Mouse (Mus musculus): Measurements from ENCODE around the gene Mgrn1. TPM values are rescaled to one million over a fixed set of nuclear protein-coding genes. Genes with fewer than 3 reads are reported as not detected.

Gene Mgrn1
- polyA plus RNA-seq, 1 experiment from 2014 or later, result 36.7 TPM

- DNase-seq, result no peak
- H3K36me3 ChIP-seq (replicated peaks; ENCODE audit: insufficient read depth, low read length), result 0 out of 2 replicates have a peak, but pooled peaks cover 4% of the 10 kb centered on the region
- H3K4me3 ChIP-seq (ENCODE audit: low read depth, low read length), result no peak overlapping the region
- no peak overlapping the region for H3K4me2 ChIP-seq (ENCODE audit: low read depth, low read length)
- no peaks in the 10 kb centered on the region for H3K9me3 ChIP-seq (ENCODE audit: low read length)
- no peaks in the 10 kb centered on the region for H3K27me3 ChIP-seq (ENCODE audit: insufficient read depth, low read length)
- no peak overlapping the region for H3K27ac ChIP-seq (ENCODE audit: low read depth)
- no peak for ATAC-seq
- TF ChIP-seq CTCF (IDR thresholded peaks at IDR 0.05; ENCODE audit: low read depth), result no peak
- TF ChIP-seq EP300 (IDR thresholded peaks at IDR 0.05; ENCODE audit: low read depth), result no peak
- 68% methylated on average over 6 of the region's 6 CpGs for WGBS (ENCODE audit: insufficient replicate concordance)
- peaks cover 29% of the 10 kb centered on the region for H3K4me1 ChIP-seq (ENCODE audit: insufficient read depth)
- H3K9ac ChIP-seq (replicated peaks), result no peak overlapping the region
These were observed 17.5 kb downstream of the Mgrn1 start for GRCm38 (mm10) chr16:4903491-4904102.

GRCm38 (mm10) chr16:4904878-4905277, 18.8 kb downstream of the Mgrn1 start:
- ATAC-seq (no peak), DNase-seq (no peak)
- H3K4me3 ChIP-seq (ENCODE audit: low read depth, low read length), result no peak overlapping the region
- no peaks in the 10 kb centered on the region for H3K27me3 ChIP-seq (ENCODE audit: insufficient read depth, low read length)
- no peaks in the 10 kb centered on the region for H3K9me3 ChIP-seq (ENCODE audit: low read length)
- H3K27ac ChIP-seq (ENCODE audit: low read depth), result no peak overlapping the region
- no peak overlapping the region for H3K9ac ChIP-seq (replicated peaks)
- WGBS (ENCODE audit: insufficient replicate concordance), result 59% methylated on average over 3 of the region's 3 CpGs
- peaks cover 29% of the 10 kb centered on the region for H3K4me1 ChIP-seq (ENCODE audit: insufficient read depth)
- no peak overlapping the region for H3K4me2 ChIP-seq (ENCODE audit: low read depth, low read length)
- TF ChIP-seq CTCF (IDR thresholded peaks at IDR 0.05; ENCODE audit: low read depth) (no peak), EP300 (IDR thresholded peaks at IDR 0.05; ENCODE audit: low read depth) (no peak)
- peaks cover 12% of the 10 kb centered on the region; the same call in 1 of the 2 replicates for H3K36me3 ChIP-seq (replicated peaks; ENCODE audit: insufficient read depth, low read length)

DNA sequence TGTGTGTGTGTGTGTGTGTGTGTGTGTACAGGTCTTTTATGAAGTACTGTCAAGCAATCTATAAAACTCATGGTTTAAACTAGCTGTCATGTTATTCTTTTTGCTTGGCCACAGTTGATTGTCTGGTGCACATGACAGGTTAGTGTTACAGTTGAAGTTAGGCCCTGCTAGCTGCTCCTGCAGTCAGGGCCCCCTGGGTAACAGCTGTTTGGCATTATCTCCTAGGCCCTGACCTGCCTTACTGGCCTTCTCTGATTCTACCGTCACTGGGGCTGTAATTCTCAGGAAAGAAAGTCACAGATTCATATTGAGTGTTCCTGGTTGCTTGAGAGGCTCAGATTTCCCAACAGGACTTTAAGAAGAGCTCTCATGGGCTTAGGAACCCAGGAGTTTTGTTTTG, 19.5 kb downstream of the Mgrn1 start:
- no peak for TF ChIP-seq CTCF (IDR thresholded peaks at IDR 0.05; ENCODE audit: low read depth)
- TF ChIP-seq EP300 (IDR thresholded peaks at IDR 0.05; ENCODE audit: low read depth), result no peak
- no peak overlapping the region for H3K4me2 ChIP-seq (ENCODE audit: low read depth, low read length)
- no peaks in the 10 kb centered on the region for H3K27me3 ChIP-seq (ENCODE audit: insufficient read depth, low read length)
- peaks cover 17% of the 10 kb centered on the region for H3K36me3 ChIP-seq (replicated peaks; ENCODE audit: insufficient read depth, low read length)
- DNase-seq, result no peak
- peaks cover 29% of the 10 kb centered on the region for H3K4me1 ChIP-seq (ENCODE audit: insufficient read depth)
- H3K9me3 ChIP-seq (ENCODE audit: low read length), result no peaks in the 10 kb centered on the region
- H3K4me3 ChIP-seq (ENCODE audit: low read depth, low read length), result no peak overlapping the region
- H3K27ac ChIP-seq (ENCODE audit: low read depth), result no peak overlapping the region
- H3K9ac ChIP-seq (replicated peaks), result no peak overlapping the region
- WGBS (ENCODE audit: insufficient replicate concordance), result 36% methylated on average over 1 of the region's 1 CpGs
- ATAC-seq, result no peak

- DNase-seq (no peak), ATAC-seq (no peak)
- Histone ChIP-seq H3K4me2 (ENCODE audit: low read depth, low read length) (no peak overlapping the region), H3K36me3 (replicated peaks; ENCODE audit: insufficient read depth, low read length) (peaks cover 26% of the 10 kb centered on the region), H3K9ac (replicated peaks) (no peak overlapping the region), H3K27me3 (ENCODE audit: insufficient read depth, low read length) (no peaks in the 10 kb centered on the region), H3K27ac (ENCODE audit: low read depth) (no peak overlapping the region), H3K4me1 (ENCODE audit: insufficient read depth) (peaks cover 29% of the 10 kb centered on the region), H3K4me3 (ENCODE audit: low read depth, low read length) (no peak overlapping the region), H3K9me3 (ENCODE audit: low read length) (no peaks in the 10 kb centered on the region)
- TF ChIP-seq CTCF (IDR thresholded peaks at IDR 0.05; ENCODE audit: low read depth), result no peak
These were observed 20.5 kb downstream of the Mgrn1 start for GRCm38 (mm10) chr16:4906559-4906958.

GRCm38 (mm10) chr16:4907386-4907785, 21.3 kb downstream of the Mgrn1 start:
- Histone ChIP-seq H3K4me3 (ENCODE audit: low read depth, low read length) (no peak overlapping the region), H3K4me1 (ENCODE audit: insufficient read depth) (peaks cover 29% of the 10 kb centered on the region), H3K9ac (replicated peaks) (no peak overlapping the region), H3K27ac (ENCODE audit: low read depth) (peak overlapping the region; percentile 57), H3K27me3 (ENCODE audit: insufficient read depth, low read length) (no peaks in the 10 kb centered on the region), H3K36me3 (replicated peaks; ENCODE audit: insufficient read depth, low read length) (peaks cover 31% of the 10 kb centered on the region), H3K4me2 (ENCODE audit: low read depth, low read length) (no peak overlapping the region), H3K9me3 (ENCODE audit: low read length) (no peaks in the 10 kb centered on the region)
- no peak for TF ChIP-seq CTCF (IDR thresholded peaks at IDR 0.05; ENCODE audit: low read depth)
- ATAC-seq (peak; percentile 31), DNase-seq (no peak)
- 69% methylated on average over 2 of the region's 2 CpGs for WGBS (ENCODE audit: insufficient replicate concordance)

DNA sequence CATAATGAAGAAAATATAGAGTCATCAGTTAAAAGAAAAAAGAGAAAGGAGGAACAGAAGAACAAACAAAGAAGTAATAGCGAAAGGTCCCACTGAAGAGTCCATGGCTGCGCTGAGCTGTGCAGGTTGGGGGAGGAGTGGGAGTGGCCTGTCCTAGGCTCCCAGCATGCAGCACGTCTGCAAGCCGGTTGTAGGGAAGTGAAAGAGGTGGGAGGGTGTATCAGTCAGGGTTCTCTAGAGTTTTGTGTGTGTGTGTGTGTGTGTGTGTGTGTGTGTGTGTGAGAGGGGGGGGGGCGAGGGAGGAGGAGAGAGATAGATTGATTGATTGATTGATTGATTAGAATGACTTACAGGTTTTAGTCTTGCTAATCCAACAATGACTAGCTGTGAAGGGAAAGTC, 21.9 kb downstream of the Mgrn1 start:
- 28% methylated on average over 4 of the region's 5 CpGs for WGBS (ENCODE audit: insufficient replicate concordance)
- Histone ChIP-seq H3K27me3 (ENCODE audit: insufficient read depth, low read length) (no peaks in the 10 kb centered on the region), H3K4me2 (ENCODE audit: low read depth, low read length) (no peak overlapping the region), H3K4me1 (ENCODE audit: insufficient read depth) (peaks cover 32% of the 10 kb centered on the region), H3K4me3 (ENCODE audit: low read depth, low read length) (no peak overlapping the region), H3K9ac (replicated peaks) (no peak overlapping the region), H3K36me3 (replicated peaks; ENCODE audit: insufficient read depth, low read length) (peaks cover 31% of the 10 kb centered on the region), H3K27ac (ENCODE audit: low read depth) (peak overlapping the region; percentile 57), H3K9me3 (ENCODE audit: low read length) (no peaks in the 10 kb centered on the region)
- TF ChIP-seq EP300 (IDR thresholded peaks at IDR 0.05; ENCODE audit: low read depth) (no peak), CTCF (IDR thresholded peaks at IDR 0.05; ENCODE audit: low read depth) (no peak)
- peak; percentile 71 for DNase-seq
- peak; percentile 79 for ATAC-seq

DNA sequence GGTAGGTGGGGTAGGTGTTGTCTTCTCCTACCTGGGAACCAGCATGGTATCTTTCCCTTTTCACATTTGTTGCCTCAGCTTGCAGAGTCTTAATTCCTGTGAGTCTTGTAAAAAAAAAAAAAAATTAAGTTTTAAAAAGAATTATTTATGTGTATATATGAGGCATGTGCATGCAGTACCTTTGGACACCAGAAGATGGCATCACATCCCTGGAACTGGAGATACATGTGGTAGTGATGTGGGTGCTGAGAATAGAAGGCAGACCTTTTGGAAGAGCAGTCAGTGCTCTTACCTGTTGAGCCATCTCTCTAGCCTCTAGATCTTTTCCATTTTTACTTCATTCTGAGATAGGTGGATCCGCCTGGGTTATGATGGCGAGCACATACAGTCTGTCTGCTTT, 23.7 kb downstream of the Mgrn1 start:
- H3K27ac ChIP-seq (ENCODE audit: low read depth), result no peak overlapping the region
- H3K4me1 ChIP-seq (ENCODE audit: insufficient read depth), result peaks cover 32% of the 10 kb centered on the region
- H3K9ac ChIP-seq (replicated peaks), result no peak overlapping the region
- H3K4me2 ChIP-seq (ENCODE audit: low read depth, low read length), result no peak overlapping the region
- no peak for DNase-seq
- no peaks in the 10 kb centered on the region for H3K27me3 ChIP-seq (ENCODE audit: insufficient read depth, low read length)
- 97% methylated on average over 2 of the region's 2 CpGs for WGBS (ENCODE audit: insufficient replicate concordance)
- no peak overlapping the region for H3K4me3 ChIP-seq (ENCODE audit: low read depth, low read length)
- TF ChIP-seq EP300 (IDR thresholded peaks at IDR 0.05; ENCODE audit: low read depth) (no peak), CTCF (IDR thresholded peaks at IDR 0.05; ENCODE audit: low read depth) (peak; percentile 65)
- no peaks in the 10 kb centered on the region for H3K9me3 ChIP-seq (ENCODE audit: low read length)
- ATAC-seq, result no peak
- H3K36me3 ChIP-seq (replicated peaks; ENCODE audit: insufficient read depth, low read length), result peaks cover 31% of the 10 kb centered on the region

All from liver, postnatal 0 days (tissue).